Mouse (Mus musculus): ENCODE measurements around the gene Ifrd2. TPM values are rescaled to one million over a fixed set of nuclear protein-coding genes. Genes with fewer than 3 reads are reported as not detected.
A peak's percentile ranks its signal among the peaks of the same experiment; 100 is the strongest.
"Not testable (repeated sequence)": the region's sequence is repeated elsewhere in the genome, so short reads cannot be mapped to it uniquely, and the experiment has no call there.

Ifrd2 gene
- total RNA-seq, 2 experiments from 2014 or later = 192 to 226 TPM

DNA sequence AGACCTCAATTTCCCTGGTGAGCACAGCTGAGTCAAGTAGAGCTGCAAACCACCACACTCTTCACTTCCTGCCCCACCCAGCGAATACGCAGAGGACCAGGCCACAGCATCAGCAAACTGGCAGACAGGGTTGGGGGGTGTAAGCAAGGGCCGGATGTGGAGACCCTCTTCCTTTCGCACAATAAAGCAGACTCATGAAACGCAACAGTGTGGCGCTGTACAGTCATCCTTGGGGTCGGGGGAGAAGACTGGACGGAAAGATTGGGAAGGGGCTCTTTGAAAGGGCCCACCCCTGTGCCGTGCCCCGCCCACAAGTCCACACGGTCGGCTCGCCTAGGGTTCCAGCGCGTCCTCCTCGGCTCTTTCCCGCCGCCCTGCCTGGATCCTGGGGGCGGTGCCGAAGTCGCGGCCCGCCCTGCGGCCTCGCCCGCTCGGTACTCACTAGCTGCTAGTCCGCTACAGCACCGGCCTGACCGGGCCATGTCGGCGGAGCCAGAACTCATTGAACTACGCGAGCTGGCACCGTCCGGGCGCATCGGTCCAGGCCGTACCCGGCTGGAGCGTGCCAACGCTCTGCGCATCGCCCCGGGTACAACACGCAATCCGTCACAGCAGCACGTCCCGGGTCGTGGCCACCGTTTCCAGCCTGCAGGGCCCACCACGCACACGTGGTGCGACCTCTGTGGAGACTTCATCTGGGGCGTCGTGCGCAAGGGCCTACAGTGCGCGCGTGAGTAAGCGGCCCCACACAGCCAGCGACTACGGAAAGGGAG, 36.1 kb upstream of the Ifrd2 start, which contains the start of gene Rassf1:
TSS of gene Rassf1 (plus strand) at position 439 of the 773 bp plus-strand sequence.
- ATAC-seq (replicated peaks; ENCODE audit: low FRiP score, low TSS enrichment, poor library complexity, severe bottlenecking) = peak; percentile 16; the same call in 1 of the 2 replicates

DNA sequence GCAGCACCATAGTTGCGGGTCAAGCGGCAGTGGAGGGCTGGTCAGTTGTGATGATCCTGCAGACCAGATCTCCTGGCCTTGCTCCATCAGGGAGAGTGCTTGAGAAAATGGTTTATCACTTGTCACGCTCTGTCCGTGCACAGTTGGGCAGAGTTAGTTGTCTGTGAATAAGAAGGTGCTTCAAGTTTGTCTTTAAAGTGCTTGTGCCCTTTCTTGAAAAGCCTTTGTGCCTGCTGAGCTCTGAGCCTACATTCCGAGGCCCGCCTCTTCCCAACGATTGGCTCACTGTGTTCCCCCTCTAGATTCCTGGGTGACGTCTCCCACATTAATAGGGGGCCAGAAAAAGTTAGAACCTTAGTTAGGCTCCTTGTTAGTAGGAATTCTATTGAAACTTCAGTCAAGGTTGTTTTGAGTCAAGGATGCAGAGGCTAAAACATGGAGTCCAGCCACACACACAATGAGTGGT, 35.5 kb upstream of the Ifrd2 start:
- ATAC-seq (replicated peaks; ENCODE audit: low FRiP score, low TSS enrichment, poor library complexity, severe bottlenecking) = no peak

DNA sequence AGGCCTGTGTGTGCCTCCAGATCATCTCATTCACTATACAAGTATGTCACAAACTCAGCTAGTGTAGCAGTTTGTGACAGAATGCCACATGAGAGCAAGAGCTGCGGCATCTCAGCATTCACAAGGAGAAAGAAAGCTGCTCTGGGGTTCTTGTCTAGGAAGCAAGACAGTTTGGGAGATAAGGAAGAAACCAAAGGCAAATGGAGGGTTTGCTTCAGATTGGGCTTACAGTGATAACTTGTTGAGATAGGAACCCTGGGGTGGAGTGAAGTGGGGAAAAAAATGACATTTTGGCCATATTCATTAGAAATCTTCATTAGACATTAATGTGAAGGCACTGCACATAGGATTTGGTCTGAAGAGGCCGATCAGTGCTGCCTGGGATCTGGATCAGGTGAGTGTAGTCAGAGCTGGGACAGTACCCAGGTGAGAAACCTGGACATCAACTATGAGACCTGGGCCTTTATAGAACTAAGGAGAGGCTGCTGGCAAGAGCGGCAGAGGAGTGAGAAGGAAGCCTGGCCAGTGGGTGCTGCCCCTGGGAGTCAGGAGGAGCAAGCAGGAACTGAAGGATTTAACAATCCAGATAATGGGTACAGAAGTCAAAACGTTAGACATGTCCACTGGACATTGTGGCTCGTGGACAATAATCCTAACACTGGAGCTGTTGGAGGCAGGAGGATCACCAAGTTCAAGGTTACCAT, 34.6 kb upstream of the Ifrd2 start:
- no peak for ATAC-seq (replicated peaks; ENCODE audit: low FRiP score, low TSS enrichment, poor library complexity, severe bottlenecking)

DNA sequence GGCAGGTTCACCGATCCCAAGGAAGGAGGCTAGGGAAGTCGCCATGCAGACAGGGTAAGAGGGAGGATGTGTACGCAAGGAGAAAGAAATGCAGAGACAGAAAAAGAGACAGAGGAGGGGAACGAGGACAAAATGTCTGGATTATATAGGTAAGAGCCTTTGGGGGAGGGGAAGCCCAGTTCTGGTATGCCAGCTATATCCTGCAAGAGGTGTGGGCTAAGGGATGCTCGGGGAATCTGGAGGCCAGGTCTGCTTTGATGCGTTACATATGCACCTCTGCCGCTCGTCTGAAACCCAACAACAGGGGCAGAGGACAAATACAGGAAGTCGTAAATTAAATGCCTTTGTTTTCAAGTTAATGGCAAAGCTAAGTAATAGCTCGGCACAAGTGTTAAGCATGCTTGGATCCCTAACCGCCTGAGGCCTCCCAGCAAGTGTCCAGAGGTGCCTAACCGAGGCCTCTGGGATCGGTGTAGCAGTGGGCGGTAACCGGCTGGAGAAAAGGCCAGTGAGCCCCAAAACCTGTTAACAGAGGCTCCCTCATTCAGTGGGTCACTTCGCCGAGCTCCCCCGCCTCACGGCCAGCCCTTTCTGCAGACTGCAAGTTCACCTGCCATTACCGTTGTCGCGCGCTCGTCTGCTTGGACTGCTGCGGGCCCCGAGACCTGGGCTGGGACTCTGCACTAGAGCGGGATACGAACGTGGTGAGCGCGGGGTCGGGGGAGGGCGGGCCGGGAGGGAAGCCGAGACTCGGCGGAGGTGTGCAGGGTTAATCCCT, 33.7 kb upstream of the Ifrd2 start:
- ATAC-seq (replicated peaks; ENCODE audit: low FRiP score, low TSS enrichment, poor library complexity, severe bottlenecking) = no peak

DNA sequence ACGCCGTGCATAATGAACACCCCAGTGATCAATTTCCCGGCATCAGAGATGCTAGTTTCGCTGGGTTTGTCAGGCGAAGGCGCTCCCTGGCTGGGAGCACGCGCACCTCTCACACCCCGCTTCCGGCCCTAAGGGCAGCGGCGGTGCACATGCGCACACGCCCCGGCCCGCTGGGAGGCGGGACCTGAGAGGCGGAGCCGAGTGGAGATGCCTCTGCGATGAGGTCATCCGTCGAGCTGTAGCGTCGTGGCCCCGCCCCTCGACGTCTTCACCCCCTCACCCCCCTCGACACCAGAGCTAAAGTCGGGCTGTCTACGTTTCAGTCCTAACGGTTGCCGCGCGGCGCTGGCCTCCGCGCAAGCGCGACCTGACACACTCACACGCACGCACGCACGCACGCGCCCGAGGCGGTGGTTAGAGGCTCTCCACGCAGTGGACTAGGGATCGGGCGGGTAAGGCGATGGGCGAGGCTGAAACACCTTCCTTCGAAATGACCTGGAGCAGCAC, 33.1 kb upstream of the Ifrd2 start:
- ATAC-seq (replicated peaks; ENCODE audit: low FRiP score, low TSS enrichment, poor library complexity, severe bottlenecking) = peak; percentile 86

DNA sequence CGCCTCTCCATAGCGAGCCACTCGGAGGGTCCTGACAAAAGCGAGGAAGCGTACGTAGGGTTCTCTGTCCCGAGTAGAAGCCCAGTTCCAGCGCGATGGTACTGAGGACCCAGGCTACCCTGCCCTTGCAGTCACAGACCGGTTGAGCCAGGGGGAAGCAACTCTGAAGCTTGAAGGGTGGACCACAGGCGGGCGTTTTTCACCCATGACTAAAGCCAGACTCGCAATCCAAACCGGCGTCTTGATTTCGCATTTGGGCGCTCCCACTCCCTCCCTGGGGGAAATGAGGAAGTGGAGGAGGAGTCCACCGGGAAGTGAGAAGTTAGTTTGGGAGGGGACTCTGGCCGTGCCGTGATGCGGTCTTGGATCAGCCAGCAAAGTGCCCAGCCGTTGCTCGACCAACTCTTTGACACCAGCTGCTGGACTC, 32.4 kb upstream of the Ifrd2 start:
- peak; percentile 3; the same call in 1 of the 2 replicates for ATAC-seq (replicated peaks; ENCODE audit: low FRiP score, low TSS enrichment, poor library complexity, severe bottlenecking)

DNA sequence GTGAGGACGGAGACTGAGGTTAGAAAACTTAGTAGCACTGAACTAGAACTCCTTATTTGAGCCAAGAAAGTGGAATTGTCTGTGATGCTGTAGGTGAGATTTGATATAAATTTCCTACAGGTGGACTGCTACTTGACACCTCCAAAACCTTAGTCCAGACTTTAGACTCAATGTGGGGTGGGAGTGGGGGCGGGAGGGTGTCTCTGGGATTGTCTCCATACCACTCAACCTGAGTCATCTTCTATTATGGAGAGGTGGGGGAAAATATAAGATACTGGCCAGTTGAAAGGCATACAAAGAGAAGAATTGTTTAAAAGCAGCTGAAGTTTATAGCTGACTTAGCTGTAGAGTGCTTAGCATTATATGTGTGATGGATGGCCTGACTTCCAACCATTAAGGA, 31.7 kb upstream of the Ifrd2 start:
- no peak for ATAC-seq (replicated peaks; ENCODE audit: low FRiP score, low TSS enrichment, poor library complexity, severe bottlenecking)

DNA sequence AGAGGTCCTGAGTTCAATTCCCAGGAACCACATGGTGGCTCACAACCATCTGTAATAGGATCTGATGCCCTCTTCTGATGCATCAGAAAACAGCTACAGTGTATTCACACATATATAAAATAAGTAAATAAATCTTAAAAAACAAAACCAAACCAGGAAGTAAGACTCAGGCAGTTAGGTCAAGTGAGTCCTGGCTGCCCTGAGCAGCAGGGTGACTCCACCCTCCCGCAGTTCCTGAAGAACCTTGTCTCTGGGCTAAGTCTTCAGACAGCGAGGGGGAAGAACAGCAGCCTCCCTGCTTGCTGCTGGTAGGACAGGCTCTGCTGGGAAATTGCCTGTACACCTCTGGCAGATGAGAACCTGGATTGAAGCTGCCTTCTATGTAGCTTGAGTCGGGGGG, 31.1 kb upstream of the Ifrd2 start:
- ATAC-seq (replicated peaks; ENCODE audit: low FRiP score, low TSS enrichment, poor library complexity, severe bottlenecking) = no peak

DNA sequence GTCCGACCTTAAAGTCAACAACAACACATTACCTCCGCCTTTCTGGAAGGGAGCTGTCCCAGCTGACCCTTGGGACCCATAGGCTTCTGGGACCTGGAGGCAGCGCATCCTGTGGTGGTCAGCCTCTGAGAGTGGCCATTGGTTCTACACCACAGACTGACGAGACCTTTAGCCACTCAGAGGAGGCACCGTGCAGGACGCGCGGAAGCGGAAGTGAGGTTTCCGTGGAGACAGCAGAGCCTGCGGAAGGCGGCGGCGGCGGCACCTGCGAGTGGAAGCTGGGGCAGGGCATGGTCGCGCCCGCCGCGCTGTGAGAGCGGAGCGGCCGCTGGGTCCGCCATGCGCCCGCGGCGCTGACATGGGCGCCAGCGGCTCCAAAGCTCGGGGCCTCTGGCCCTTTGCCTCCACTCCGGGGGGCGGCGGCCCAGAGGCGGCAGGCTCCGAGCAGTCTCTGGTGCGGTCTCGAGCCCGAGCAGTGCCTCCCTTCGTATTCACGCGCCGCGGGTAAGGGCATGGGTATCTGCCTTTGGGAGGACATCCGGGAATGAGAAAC, 24.3 kb upstream of the Ifrd2 start, which contains the start of gene Tusc2:
TSS of gene Tusc2 (plus strand) at position 227 of the 553 bp plus-strand sequence.
- ATAC-seq (replicated peaks; ENCODE audit: low FRiP score, low TSS enrichment, poor library complexity, severe bottlenecking) = peak; percentile 91

DNA sequence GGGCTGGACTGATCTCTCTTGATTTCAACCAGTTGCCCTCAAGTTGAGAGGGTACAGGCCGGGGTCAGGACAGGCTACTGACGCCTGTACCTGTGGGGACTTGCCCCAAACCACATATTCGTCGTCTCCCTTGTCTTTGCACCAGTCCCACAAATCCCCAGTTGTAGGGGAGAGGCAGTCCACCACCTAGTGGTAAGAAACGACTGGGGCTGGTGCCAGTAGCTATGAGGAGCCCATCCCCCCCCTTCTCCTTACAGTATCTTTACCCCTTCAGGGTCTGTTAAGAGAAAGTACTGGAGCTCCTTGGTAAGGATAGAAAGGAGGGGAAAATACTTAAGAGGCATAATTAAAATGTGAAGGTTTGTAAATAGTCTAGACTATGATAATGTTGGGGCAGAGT, 21.9 kb upstream of the Ifrd2 start:
- not testable (repeated sequence) for ATAC-seq (replicated peaks; ENCODE audit: low FRiP score, low TSS enrichment, poor library complexity, severe bottlenecking)

DNA sequence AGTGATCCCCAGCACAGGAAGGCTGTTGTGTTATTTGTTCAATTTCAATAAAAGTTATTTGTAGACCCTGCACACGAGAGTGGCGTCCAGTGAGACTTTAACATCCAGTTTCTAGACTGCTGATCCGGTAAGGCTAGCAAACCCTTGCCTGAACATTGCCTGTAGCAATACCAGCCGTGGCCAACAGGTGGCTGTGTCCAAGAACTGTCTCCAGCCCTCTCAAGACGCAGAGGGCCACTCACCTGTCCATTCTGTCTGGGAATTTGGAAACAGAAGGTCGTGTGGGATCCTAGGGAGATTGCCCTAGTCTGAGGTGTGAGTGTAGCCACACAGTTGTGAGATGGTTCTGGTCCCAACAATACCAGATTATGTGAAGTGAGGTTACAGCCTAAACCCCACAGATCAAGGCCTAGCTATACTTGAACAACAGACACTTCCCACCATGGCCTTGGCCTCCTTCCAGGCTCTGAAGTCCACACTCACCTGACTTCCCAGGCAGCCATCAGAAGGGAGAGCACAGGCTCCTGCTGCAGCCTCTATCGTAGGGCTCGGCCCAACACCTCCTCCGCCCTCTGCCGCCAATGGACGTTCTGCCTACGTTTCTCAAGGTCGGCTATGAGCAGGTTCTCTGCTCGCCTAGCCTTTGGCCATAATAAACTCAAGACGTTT, 21.3 kb upstream of the Ifrd2 start:
- ATAC-seq (replicated peaks; ENCODE audit: low FRiP score, low TSS enrichment, poor library complexity, severe bottlenecking) = no peak

DNA sequence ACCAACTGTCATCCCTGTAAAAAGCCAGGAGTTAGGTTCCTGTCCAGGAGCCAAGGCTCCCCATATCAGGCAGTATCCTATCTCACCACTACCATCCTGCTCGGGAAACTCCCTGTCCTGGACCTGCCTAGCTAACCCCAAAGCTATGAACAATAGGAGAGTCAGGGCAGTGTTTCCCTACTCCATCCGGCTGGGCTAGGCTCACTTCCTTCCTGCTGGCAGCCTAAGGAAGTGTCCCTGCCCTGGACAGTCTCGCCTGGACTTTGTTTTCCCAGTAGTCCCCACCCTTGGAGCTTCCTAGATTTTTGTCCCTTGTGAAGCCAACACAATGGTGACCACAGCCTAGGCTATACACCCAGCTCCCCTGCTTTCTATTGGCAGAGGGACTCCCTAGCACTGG, 20.6 kb upstream of the Ifrd2 start:
- ATAC-seq (replicated peaks; ENCODE audit: low FRiP score, low TSS enrichment, poor library complexity, severe bottlenecking) = no peak

DNA sequence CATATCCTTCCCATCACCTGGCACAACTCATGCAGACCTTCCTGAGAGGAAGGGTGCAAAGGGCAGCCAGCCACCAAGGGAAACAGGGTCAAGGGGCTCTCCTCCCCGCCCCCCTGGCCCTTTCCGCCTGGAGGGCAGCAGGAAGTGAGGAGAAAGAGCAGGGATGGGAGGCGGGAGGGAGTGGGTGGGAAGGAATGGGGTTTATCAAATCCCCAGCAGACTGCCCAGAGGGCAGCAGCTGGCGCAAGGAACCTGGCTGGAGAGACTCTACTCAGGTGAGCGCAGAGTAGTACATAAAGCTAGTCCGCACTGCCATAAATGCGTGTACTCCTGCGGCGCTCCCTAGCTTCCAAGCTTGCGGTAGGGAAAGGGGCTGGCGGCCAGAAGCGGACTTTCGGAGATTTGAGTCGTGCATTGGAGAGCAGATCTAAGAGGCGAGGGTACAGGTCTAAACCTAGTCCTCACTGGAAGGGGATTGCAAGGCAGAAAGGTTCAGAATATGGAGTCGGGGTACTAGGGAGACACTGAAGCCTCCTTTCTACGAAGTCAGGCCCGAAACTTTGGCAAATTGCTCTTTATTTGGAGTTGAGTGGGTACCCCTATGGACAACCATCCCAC, 19.6 kb upstream of the Ifrd2 start, which contains the start of gene Hyal2:
TSS of gene Hyal2 (plus strand) at position 244 of the 618 bp plus-strand sequence.
- ATAC-seq (replicated peaks; ENCODE audit: low FRiP score, low TSS enrichment, poor library complexity, severe bottlenecking) = no peak

DNA sequence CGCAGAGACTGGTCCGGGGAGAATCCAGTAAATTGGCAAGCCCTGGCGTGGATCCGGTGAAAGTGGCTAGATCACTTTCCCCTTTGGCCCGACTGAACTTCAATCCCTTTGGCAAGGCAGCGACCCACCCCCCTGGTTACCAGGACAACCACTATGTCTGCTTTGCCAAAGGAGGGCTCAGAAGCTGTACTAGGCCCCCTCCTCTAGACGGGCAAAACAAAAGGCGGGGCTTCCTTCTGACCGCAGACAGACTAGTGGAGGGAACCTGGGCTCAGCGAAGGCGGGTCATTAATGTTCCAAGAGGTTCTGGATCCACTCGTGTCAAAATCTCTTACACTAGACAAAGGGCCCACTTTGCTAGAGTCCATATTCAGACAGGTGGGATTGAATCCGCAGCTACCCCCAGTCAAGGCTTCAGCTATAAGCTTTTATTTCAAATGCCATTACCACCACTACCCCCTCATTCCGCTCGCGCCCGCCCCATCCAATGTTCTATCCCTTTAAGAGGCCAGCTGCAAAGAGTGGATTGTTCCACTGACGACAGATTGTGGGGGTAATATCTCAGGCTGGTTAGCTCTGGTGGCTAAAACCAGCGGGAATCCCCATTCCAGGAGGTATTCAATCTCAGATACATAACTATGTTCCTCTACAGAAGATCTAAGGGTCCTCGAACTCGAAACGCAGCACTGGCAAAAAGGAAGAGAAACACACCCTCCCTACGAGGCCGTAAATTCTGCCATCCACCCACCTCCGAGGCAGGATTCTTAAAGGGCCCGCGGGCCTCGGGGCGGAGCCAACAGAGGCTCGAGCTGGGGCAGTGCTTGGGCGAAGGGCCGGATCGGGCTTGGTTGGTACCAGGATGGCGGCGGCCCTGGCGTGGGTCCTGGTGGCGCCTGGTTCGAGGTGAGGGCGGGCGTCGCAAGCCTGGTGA, 18.8 kb upstream of the Ifrd2 start:
- ATAC-seq (replicated peaks; ENCODE audit: low FRiP score, low TSS enrichment, poor library complexity, severe bottlenecking) = peak; percentile 55

DNA sequence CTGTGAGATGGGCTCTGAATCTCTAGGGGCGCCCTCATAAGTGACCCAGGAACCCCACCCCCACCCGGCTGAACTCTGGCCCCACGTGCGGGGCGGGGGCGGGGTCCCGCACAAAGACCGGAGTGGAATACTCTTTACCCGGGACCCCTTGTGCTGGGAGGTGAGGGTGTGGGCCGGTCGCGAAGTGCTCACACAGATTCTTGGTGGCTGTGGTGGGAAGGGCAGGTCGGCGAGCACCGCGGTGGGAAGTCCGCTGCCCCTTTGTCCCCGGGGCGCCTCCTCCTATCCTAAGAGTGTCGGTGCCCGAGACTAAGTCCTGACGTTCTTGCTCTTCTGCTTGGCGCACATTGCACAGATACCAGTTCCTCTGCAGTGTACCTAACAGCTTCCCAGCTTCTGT, 18.2 kb upstream of the Ifrd2 start:
- ATAC-seq (replicated peaks; ENCODE audit: low FRiP score, low TSS enrichment, poor library complexity, severe bottlenecking) = 0 out of 2 replicates have a peak, but pooled peaks have one; percentile 7

DNA sequence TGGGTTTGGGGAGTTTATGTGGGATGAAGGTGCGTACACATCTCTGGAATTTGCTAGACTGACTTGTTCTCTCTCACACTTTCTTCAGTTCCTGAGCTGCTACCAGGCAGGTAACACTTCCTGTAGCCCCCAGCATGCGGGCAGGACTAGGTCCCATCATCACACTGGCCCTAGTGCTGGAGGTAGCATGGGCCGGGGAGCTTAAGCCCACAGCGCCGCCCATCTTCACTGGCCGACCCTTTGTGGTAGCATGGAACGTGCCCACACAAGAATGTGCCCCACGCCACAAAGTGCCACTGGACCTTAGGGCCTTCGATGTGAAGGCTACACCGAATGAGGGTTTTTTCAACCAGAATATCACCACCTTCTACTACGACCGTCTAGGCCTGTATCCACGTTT, 17.4 kb upstream of the Ifrd2 start:
- ATAC-seq (replicated peaks; ENCODE audit: low FRiP score, low TSS enrichment, poor library complexity, severe bottlenecking) = no peak

DNA sequence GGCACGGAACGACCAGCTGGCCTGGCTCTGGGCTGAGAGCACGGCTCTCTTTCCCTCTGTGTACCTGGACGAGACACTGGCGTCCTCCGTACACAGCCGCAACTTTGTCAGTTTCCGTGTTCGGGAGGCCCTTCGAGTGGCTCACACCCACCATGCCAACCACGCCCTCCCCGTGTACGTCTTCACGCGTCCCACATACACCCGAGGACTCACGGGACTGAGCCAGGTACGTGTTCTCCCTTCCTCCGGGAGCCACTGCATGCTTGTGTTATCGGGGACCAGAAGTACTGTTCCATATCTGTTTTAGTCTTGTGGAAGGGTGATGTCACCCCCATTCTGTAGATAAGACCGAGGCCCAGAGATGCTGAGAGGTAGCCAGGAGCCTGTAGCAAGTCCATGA, 16.6 kb upstream of the Ifrd2 start:
- ATAC-seq (replicated peaks; ENCODE audit: low FRiP score, low TSS enrichment, poor library complexity, severe bottlenecking) = peak; percentile 61

All from megakaryocyte-erythroid progenitor cell, adult 5-6 weeks (primary cell).